In the genomic region with DNA sequence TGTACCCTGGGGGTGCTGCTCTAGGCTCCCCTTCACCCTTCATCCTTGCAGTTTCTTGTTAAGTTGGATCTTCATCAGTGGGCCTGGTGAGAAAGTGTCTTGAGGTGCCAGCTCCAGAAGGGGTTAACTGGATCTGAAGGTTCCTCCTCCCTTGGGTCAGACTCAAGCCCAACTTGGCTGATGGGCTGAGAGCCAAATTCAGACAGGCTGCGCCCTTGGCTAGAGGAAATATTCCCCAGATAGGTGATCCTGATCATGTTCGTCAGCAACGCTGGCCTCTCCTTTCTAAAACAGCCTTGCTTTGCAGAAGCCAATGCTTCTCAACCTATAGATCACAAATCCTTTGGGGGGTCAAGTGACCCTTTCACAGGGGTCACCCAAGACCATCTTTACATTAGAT, we compare ENCODE assay signal across 16 mouse cellular contexts. TPM values are rescaled to one million over a fixed set of nuclear protein-coding genes. Genes with fewer than 3 reads are reported as not detected.
DNase-seq lines count a peak whose midpoint lies in the region.
"Had no signal": no experiment of that assay in that cellular context is flagged by ENCODE, and none has a peak within 500 bp of the region (broad histone marks: within the 10 kb centered on the region; RNA-seq: fewer than 3 reads in every experiment).

No protein-coding gene starts in this region.

- DNase-seq in adrenal gland, adult 2 months, result peak; percentile 69
- DNase-seq in adrenal gland, postnatal 4 days (ENCODE audit: low spot score in 2 of 2), result no peak
- peak; percentile 45 for DNase-seq in heart, adult 11 months
- DNase-seq in heart, postnatal 10 days, result no peak
- DNase-seq in adrenal gland, postnatal 14 days, result peak; percentile 73
- peak; percentile 40 for DNase-seq in adrenal gland, postnatal 25 days
- no peak for DNase-seq in spleen, adult 12 weeks (ENCODE audit: low spot score)
- no peak for DNase-seq in thymus, postnatal 36 days
- DNase-seq: cerebellum, adult 11-12 months; cerebellum, adult 8-10 months; cerebellum, adult 9-11 months; cerebellum, postnatal 14 days; cerebellum, postnatal 36 days; embryo, embryonic 11 days had no signal

- intact Hi-C loops in heart, postnatal 10 days (cut with DNase I), result no loop called here

RNA-seq across cellular contexts. Expression of a gene that starts 27.1 kb away (rescaled TPM):
- total RNA-seq in adrenal gland, adult 2 months (2021), result 100 to 1,000 TPM in 1 of 2 experiments, 10 to 100 TPM in 1; 45.6 to 171 TPM
- 108 and 138 TPM in 2 replicates for polyA plus RNA-seq in adrenal gland, adult 2 months (2012; rRNA removed)
- 10 to 100 TPM; 31.5 to 36.2 TPM for total RNA-seq in adrenal gland, postnatal 4 days (2021)
- total RNA-seq in heart, postnatal 10 days (2021), result 10 to 100 TPM in 1 of 2 experiments, 1 to 10 TPM in 1; 4.5 to 12.4 TPM
- total RNA-seq in adrenal gland, postnatal 14 days (2021), result 49.0 and 108 TPM in 2 replicates
- total RNA-seq in adrenal gland, postnatal 25 days (2021), result 42.1 and 42.8 TPM in 2 replicates
- total RNA-seq: MEL had no signal
- polyA plus RNA-seq: erythroblast, embryonic 14.5 days had no signal

RNA-seq across cellular contexts. Expression of a gene that starts 52.7 kb away (rescaled TPM):
- 10 to 100 TPM; 44.8 to 50.2 TPM for total RNA-seq in adrenal gland, adult 2 months (2021)
- polyA plus RNA-seq in adrenal gland, adult 2 months (2012; rRNA removed), result 6.5 and 6.8 TPM in 2 replicates
- total RNA-seq in adrenal gland, postnatal 4 days (2021), result 10 to 100 TPM; 75.0 to 89.9 TPM
- 10 to 100 TPM; 27.1 to 27.4 TPM for total RNA-seq in heart, postnatal 10 days (2021)
- total RNA-seq in adrenal gland, postnatal 14 days (2021), result 46.4 and 55.4 TPM in 2 replicates
- total RNA-seq in adrenal gland, postnatal 25 days (2021), result 43.5 and 73.9 TPM in 2 replicates

Comparison
In these comparisons a context has a peak if more than half of its experiments do, and no peak if none do; other contexts are left out.
1. DNase-seq: peak in adrenal gland, adult 2 months (single experiment), heart, adult 11 months (single experiment), adrenal gland, postnatal 14 days (single experiment) and adrenal gland, postnatal 25 days (single experiment); none in adrenal gland, postnatal 4 days (0 of 2), heart, postnatal 10 days (0 of 2), spleen, adult 12 weeks (single experiment) and thymus, postnatal 36 days (0 of 2).